Mouse (Mus musculus): ENCODE results near the gene Znrf4. TPM values are rescaled to one million over a fixed set of nuclear protein-coding genes. Genes with fewer than 3 reads are reported as not detected.

Gene Znrf4
- total RNA-seq, 2 experiments from 2014 or later = not detected

GRCm38 (mm10) chr17:56546576-56546975, 34.3 kb upstream of the Znrf4 start:
- Histone ChIP-seq H3K4me3 (no peak overlapping the region), H3K27ac (peak overlapping the region; percentile 56; the same call in 1 of the 2 replicates)
- no peak for TF ChIP-seq CTCF (conservative IDR thresholded peaks at IDR 0.05)
- no peak for DNase-seq (ENCODE audit: low spot score in 2 of 2)

GRCm38 (mm10) chr17:56545945-56546344, 33.7 kb upstream of the Znrf4 start:
- no peak for DNase-seq (ENCODE audit: low spot score in 2 of 2)
- H3K4me3 ChIP-seq = no peak overlapping the region
- TF ChIP-seq CTCF (conservative IDR thresholded peaks at IDR 0.05) = no peak
- no peak overlapping the region for H3K27ac ChIP-seq

GRCm38 (mm10) chr17:56544699-56545387, 32.6 kb upstream of the Znrf4 start:
- TF ChIP-seq CTCF (conservative IDR thresholded peaks at IDR 0.05) = no peak
- Histone ChIP-seq H3K4me3 (no peak overlapping the region), H3K27ac (no peak overlapping the region)
- no peak for DNase-seq (ENCODE audit: low spot score in 2 of 2)

- Histone ChIP-seq H3K27ac (no peak overlapping the region), H3K4me3 (no peak overlapping the region)
- DNase-seq (ENCODE audit: low spot score in 2 of 2) = no peak
- peak; percentile 55 for TF ChIP-seq CTCF (conservative IDR thresholded peaks at IDR 0.05)
Observed at GRCm38 (mm10) chr17:56543684-56544224, 31.5 kb upstream of the Znrf4 start.

GRCm38 (mm10) chr17:56542736-56543135, 30.5 kb upstream of the Znrf4 start:
- H3K27ac ChIP-seq = peak overlapping the region; percentile 55; the same call in 1 of the 2 replicates
- no peak overlapping the region for H3K4me3 ChIP-seq
- no peak for TF ChIP-seq CTCF (conservative IDR thresholded peaks at IDR 0.05)
- no peak for DNase-seq (ENCODE audit: low spot score in 2 of 2)

GRCm38 (mm10) chr17:56540562-56540975, 28.3 kb upstream of the Znrf4 start:
- no peak overlapping the region for H3K27ac ChIP-seq

GRCm38 (mm10) chr17:56537912-56538311, 25.7 kb upstream of the Znrf4 start:
- Histone ChIP-seq H3K27ac (peak overlapping the region; percentile 41; the same call in 1 of the 2 replicates), H3K4me3 (no peak overlapping the region)
- DNase-seq (ENCODE audit: low spot score in 2 of 2) = peak in 1 of 2 experiments; percentile 55
- TF ChIP-seq CTCF (conservative IDR thresholded peaks at IDR 0.05) = peak; percentile 69

More at GRCm38 (mm10) chr17:56540562-56540975, 28.3 kb upstream of the Znrf4 start:
- DNase-seq (ENCODE audit: low spot score in 2 of 2) = no peak
- TF ChIP-seq CTCF (conservative IDR thresholded peaks at IDR 0.05) = no peak
- H3K4me3 ChIP-seq = no peak overlapping the region

GRCm38 (mm10) chr17:56536874-56537273, 24.6 kb upstream of the Znrf4 start:
- no peak for TF ChIP-seq CTCF (conservative IDR thresholded peaks at IDR 0.05)
- H3K4me3 ChIP-seq = no peak overlapping the region
- DNase-seq (ENCODE audit: low spot score in 2 of 2) = no peak
- H3K27ac ChIP-seq = peak overlapping the region; percentile 76; the same call in 1 of the 2 replicates

GRCm38 (mm10) chr17:56536192-56536591, 24.0 kb upstream of the Znrf4 start:
- peak overlapping the region; percentile 76 for H3K27ac ChIP-seq
- no peak overlapping the region for H3K4me3 ChIP-seq
- no peak for TF ChIP-seq CTCF (conservative IDR thresholded peaks at IDR 0.05)
- DNase-seq (ENCODE audit: low spot score in 2 of 2) = no peak

GRCm38 (mm10) chr17:56524943-56525342, 12.7 kb upstream of the Znrf4 start:
- peak in 1 of 2 experiments; percentile 4 for DNase-seq (ENCODE audit: low spot score in 2 of 2)

GRCm38 (mm10) chr17:56522744-56523143, 10.5 kb upstream of the Znrf4 start:
- Histone ChIP-seq H3K27ac (no peak overlapping the region), H3K4me3 (no peak overlapping the region)
- DNase-seq (ENCODE audit: low spot score in 2 of 2) = peak in 1 of 2 experiments; percentile 13
- TF ChIP-seq CTCF (conservative IDR thresholded peaks at IDR 0.05) = no peak

More at GRCm38 (mm10) chr17:56524943-56525342, 12.7 kb upstream of the Znrf4 start:
- no peak overlapping the region for H3K4me3 ChIP-seq
- TF ChIP-seq CTCF (conservative IDR thresholded peaks at IDR 0.05) = no peak
- H3K27ac ChIP-seq = no peak overlapping the region

- peak in 1 of 2 experiments; percentile 19 for DNase-seq (ENCODE audit: low spot score in 2 of 2)
- TF ChIP-seq CTCF (conservative IDR thresholded peaks at IDR 0.05) = no peak
- no peak overlapping the region for H3K4me3 ChIP-seq
- H3K27ac ChIP-seq = peak overlapping the region; percentile 48; the same call in 1 of the 2 replicates
Observed at GRCm38 (mm10) chr17:56515690-56516410, 3.6 kb upstream of the Znrf4 start.

GRCm38 (mm10) chr17:56514916-56515315, 2.7 kb upstream of the Znrf4 start:
- DNase-seq (ENCODE audit: low spot score in 2 of 2) = peak in 1 of 2 experiments; percentile 7
- H3K27ac ChIP-seq = no peak overlapping the region
- H3K4me3 ChIP-seq = no peak overlapping the region
- TF ChIP-seq CTCF (conservative IDR thresholded peaks at IDR 0.05) = no peak
